Mouse (Mus musculus) liver, embryonic 11.5 days (tissue): ENCODE results near the gene Olfr1355. TPM values are rescaled to one million over a fixed set of nuclear protein-coding genes. Genes with fewer than 3 reads are reported as not detected.
"Not testable (repeated sequence)": the region's sequence is repeated elsewhere in the genome, so short reads cannot be mapped to it uniquely, and the experiment has no call there.

ENCODE experiments used
- ATAC-seq: fragments of 200-750 bp; cut with Nextera tagmentation; replicated peaks from 2 replicates; pipeline ENCODE4 v1.8.0; 2017; ENCODE audit warnings: moderate number of reproducible peaks, mild to moderate bottlenecking, moderate TSS enrichment, moderate library complexity; ENCODE audit not compliant: low FRiP score
- DNase-seq: peaks from one replicate; pipeline ENCODE4 v3.0.0-alpha.2; 2017; ENCODE audit warnings: low spot score
- H3K27ac ChIP-seq: fragments of 300-500 bp; sonication (generic); 2 replicates; pipeline ENCODE4 v1.5.1; 2014; ENCODE audit warnings: mild to moderate bottlenecking, low read depth, low read length, control low read depth
- H3K27me3 ChIP-seq: fragments of 300-500 bp; sonication (generic); replicated peaks from 2 replicates; pipeline ENCODE4 v1.6.1; 2014; ENCODE audit warnings: low read length, mixed read lengths; ENCODE audit not compliant: control insufficient read depth, insufficient read depth
- H3K36me3 ChIP-seq: fragments of 300-500 bp; sonication (generic); 2 replicates; pipeline ENCODE4 v1.6.1; 2014; ENCODE audit warnings: mild to moderate bottlenecking, low read length, moderate library complexity, mixed read lengths; ENCODE audit not compliant: control insufficient read depth, insufficient read depth
- H3K4me1 ChIP-seq: fragments of 300-500 bp; sonication (generic); replicated peaks from 2 replicates; pipeline ENCODE4 v1.6.1; 2014; ENCODE audit warnings: low read length, mixed read lengths; ENCODE audit not compliant: control insufficient read depth, insufficient read depth
- H3K4me2 ChIP-seq: fragments of 300-500 bp; sonication (generic); 2 replicates; pipeline ENCODE4 v1.6.1; 2014; ENCODE audit warnings: mild to moderate bottlenecking, control low read depth, moderate library complexity
- H3K4me3 ChIP-seq: fragments of 300-500 bp; sonication (generic); 2 replicates; pipeline ENCODE4 v1.5.1; 2014; ENCODE audit warnings: low read depth, low read length, control low read depth
- H3K9ac ChIP-seq: fragments of 300-500 bp; sonication (generic); 2 replicates; pipeline ENCODE4 v1.6.1; 2014; ENCODE audit warnings: low read depth, low read length, control low read depth
- H3K9me3 ChIP-seq: fragments of 300-500 bp; sonication (generic); 2 replicates; pipeline ENCODE4 v1.6.1; 2016; ENCODE audit warnings: low read length, inconsistent platforms, mixed read lengths; ENCODE audit not compliant: control insufficient read depth
- WGBS: fragments of 180-500 bp; shearing (Covaris S2); extraction: QIAGEN DNeasy Blood & Tissue Kit; methylation state at CpG from one replicate; pipeline ENCODE4 v1.1.7; 2014; 5-methylcytosine and 5-hydroxymethylcytosine counted together
- polyA plus RNA-seq: library from polyadenylated mRNA; unstranded; fragments of >200 nt; fragmentation: Nextera tagmentation; extraction: Ambion mirVana; gene quantifications from 2 replicates; pipeline ENCODE4 v1.2.1, GENCODE M21; 2014

The Olfr1355 gene
- not detected in 2 replicates for polyA plus RNA-seq

GRCm38 (mm10) chr10:78875240-78875639, at the start of gene Olfr1355:
Olfr1355 (plus strand) TSS chr10:78875540.
- Histone ChIP-seq H3K4me3 (no peak within 1 kb of the TSS), H3K4me1 (no peaks in the 10 kb centered on the region), H3K27me3 (no peaks in the 10 kb centered on the region), H3K9ac (no peak within 1 kb of the TSS), H3K9me3 (no peaks in the 10 kb centered on the region), H3K4me2 (no peak within 1 kb of the TSS), H3K27ac (no peak within 1 kb of the TSS), H3K36me3 (no peaks in the 10 kb centered on the region)
- 61% methylated on average over 2 of the region's 2 CpGs for WGBS
- DNase-seq, result no peak
- ATAC-seq, result no peak

GRCm38 (mm10) chr10:78840456-78840855, 34.9 kb upstream of the Olfr1355 start:
- DNase-seq, H3K4me3 ChIP-seq, H3K27ac ChIP-seq, H3K36me3 ChIP-seq, ATAC-seq, H3K4me2 ChIP-seq, H3K9me3 ChIP-seq, H3K9ac ChIP-seq, H3K4me1 ChIP-seq, H3K27me3 ChIP-seq: not testable (repeated sequence)
- 87% methylated on average over 12 of the region's 12 CpGs for WGBS

- WGBS, result 74% methylated on average over 2 of the region's 2 CpGs
- no peak within 1 kb of the TSS for H3K4me2 ChIP-seq
- H3K36me3 ChIP-seq, result no peaks in the 10 kb centered on the region
- no peak within 1 kb of the TSS for H3K27ac ChIP-seq
- H3K9me3 ChIP-seq, result no peaks in the 10 kb centered on the region
- H3K9ac ChIP-seq, result no peak within 1 kb of the TSS
- no peak for ATAC-seq
- H3K4me3 ChIP-seq, result no peak within 1 kb of the TSS
- no peak for DNase-seq
- H3K4me1 ChIP-seq, result no peaks in the 10 kb centered on the region
- H3K27me3 ChIP-seq, result no peaks in the 10 kb centered on the region
Measured at GRCm38 (mm10) chr10:78852066-78852465, 23.3 kb upstream of the Olfr1355 start, which contains the start of gene Olfr1356. Olfr1356 (minus strand) TSS chr10:78852166.

GRCm38 (mm10) chr10:78912871-78913270, 37.5 kb downstream of the Olfr1355 start, which contains the start of gene Olfr1354:
Olfr1354 (plus strand) TSS chr10:78913171.
- H3K4me2 ChIP-seq, H3K4me3 ChIP-seq, H3K27ac ChIP-seq, H3K9me3 ChIP-seq, H3K27me3 ChIP-seq, H3K4me1 ChIP-seq, H3K36me3 ChIP-seq, ATAC-seq, H3K9ac ChIP-seq, DNase-seq: not testable (repeated sequence)
- 68% methylated on average over 1 of the region's 1 CpGs for WGBS

Other genes with a start within 250 kb of the Olfr1355 start
- not detected in 2 replicates for gene Casp14, start 157.2 kb upstream of the Olfr1355 start, polyA plus RNA-seq
- gene Ccdc105, start 122.5 kb upstream of the Olfr1355 start, polyA plus RNA-seq, result not detected in 2 replicates
- 0.45 and 0.73 TPM in 2 replicates for gene Slc1a6, start 95.0 kb upstream of the Olfr1355 start, polyA plus RNA-seq
- gene Olfr1356, start 23.4 kb upstream of the Olfr1355 start, polyA plus RNA-seq, result not detected in 2 replicates
- gene Olfr1354, start 37.6 kb downstream of the Olfr1355 start, polyA plus RNA-seq, result not detected in 2 replicates
- not detected in 2 replicates for gene Olfr8, start 75.1 kb downstream of the Olfr1355 start, polyA plus RNA-seq
- not detected in 2 replicates for gene Olfr1353, start 87.8 kb downstream of the Olfr1355 start, polyA plus RNA-seq
- gene Olfr1352, start 105.5 kb downstream of the Olfr1355 start, polyA plus RNA-seq, result not detected in 2 replicates
- not detected in 2 replicates for gene Olfr1351, start 136.9 kb downstream of the Olfr1355 start, polyA plus RNA-seq
- not detected in 2 replicates for gene Olfr57, start 153.2 kb downstream of the Olfr1355 start, polyA plus RNA-seq
- gene 2610008E11Rik, start 222.1 kb downstream of the Olfr1355 start, polyA plus RNA-seq, result 14.1 TPM in 2 replicates